Mouse (Mus musculus): ENCODE results near the gene Gga2. TPM values are rescaled to one million over a fixed set of nuclear protein-coding genes. Genes with fewer than 3 reads are reported as not detected.

Gene Gga2
- polyA plus RNA-seq, 1 experiment, result 2.7 TPM

GRCm38 (mm10) chr7:121968816-121969215 is 52.2 kb downstream of the Gga2 start:
- H3K36me3 ChIP-seq (ENCODE audit: control insufficient read depth), result peaks cover 61% of the 10 kb centered on the region
- H3K4me1 ChIP-seq (ENCODE audit: control insufficient read depth), result peaks cover 38% of the 10 kb centered on the region
- H3K4me3 ChIP-seq (replicated peaks), result no peak overlapping the region
- H3K27me3 ChIP-seq (ENCODE audit: control insufficient read depth), result no peaks in the 10 kb centered on the region
- H3K9me3 ChIP-seq (ENCODE audit: control insufficient read depth, low read length), result peaks cover 3% of the 10 kb centered on the region; the same call in 1 of the 2 replicates
- no peak for TF ChIP-seq GATA1 (IDR thresholded peaks at IDR 0.05; ENCODE audit: low read length)
- no peak for TF ChIP-seq TAL1 (IDR thresholded peaks at IDR 0.05; ENCODE audit: low read length)

- peaks cover 60% of the 10 kb centered on the region for H3K36me3 ChIP-seq (ENCODE audit: control insufficient read depth)
- peaks cover 3% of the 10 kb centered on the region; the same call in 1 of the 2 replicates for H3K9me3 ChIP-seq (ENCODE audit: control insufficient read depth, low read length)
- no peaks in the 10 kb centered on the region for H3K27me3 ChIP-seq (ENCODE audit: control insufficient read depth)
- TF ChIP-seq GATA1 (IDR thresholded peaks at IDR 0.05; ENCODE audit: low read length) (no peak), TAL1 (IDR thresholded peaks at IDR 0.05; ENCODE audit: low read length) (no peak)
- peaks cover 38% of the 10 kb centered on the region for H3K4me1 ChIP-seq (ENCODE audit: control insufficient read depth)
- no peak overlapping the region for H3K4me3 ChIP-seq (replicated peaks)
These were observed 52.8 kb downstream of the Gga2 start for GRCm38 (mm10) chr7:121968242-121968641.

GRCm38 (mm10) chr7:121966169-121966568 is 54.9 kb downstream of the Gga2 start:
- Histone ChIP-seq H3K4me1 (ENCODE audit: control insufficient read depth) (peaks cover 35% of the 10 kb centered on the region), H3K27me3 (ENCODE audit: control insufficient read depth) (no peaks in the 10 kb centered on the region), H3K9me3 (ENCODE audit: control insufficient read depth, low read length) (peaks cover 3% of the 10 kb centered on the region; the same call in 1 of the 2 replicates), H3K36me3 (ENCODE audit: control insufficient read depth) (peaks cover 63% of the 10 kb centered on the region), H3K4me3 (replicated peaks) (no peak overlapping the region)
- TF ChIP-seq GATA1 (IDR thresholded peaks at IDR 0.05; ENCODE audit: low read length) (no peak), TAL1 (IDR thresholded peaks at IDR 0.05; ENCODE audit: low read length) (no peak)

GRCm38 (mm10) chr7:121963883-121964398 is 57.1 kb downstream of the Gga2 start:
- TF ChIP-seq GATA1 (IDR thresholded peaks at IDR 0.05; ENCODE audit: low read length) (no peak), TAL1 (IDR thresholded peaks at IDR 0.05; ENCODE audit: low read length) (no peak)
- Histone ChIP-seq H3K4me3 (replicated peaks) (no peak overlapping the region), H3K9me3 (ENCODE audit: control insufficient read depth, low read length) (peaks cover 3% of the 10 kb centered on the region; the same call in 1 of the 2 replicates), H3K36me3 (ENCODE audit: control insufficient read depth) (peaks cover 55% of the 10 kb centered on the region), H3K27me3 (ENCODE audit: control insufficient read depth) (no peaks in the 10 kb centered on the region), H3K4me1 (ENCODE audit: control insufficient read depth) (peaks cover 20% of the 10 kb centered on the region)

GRCm38 (mm10) chr7:121962571-121962959 is 58.5 kb downstream of the Gga2 start:
- peaks cover 55% of the 10 kb centered on the region for H3K36me3 ChIP-seq (ENCODE audit: control insufficient read depth)

GRCm38 (mm10) chr7:121961913-121962570 is 59.0 kb downstream of the Gga2 start:
- Histone ChIP-seq H3K9me3 (ENCODE audit: control insufficient read depth, low read length) (peaks cover 3% of the 10 kb centered on the region; the same call in 1 of the 2 replicates), H3K27me3 (ENCODE audit: control insufficient read depth) (no peaks in the 10 kb centered on the region), H3K36me3 (ENCODE audit: control insufficient read depth) (peaks cover 55% of the 10 kb centered on the region), H3K4me1 (ENCODE audit: control insufficient read depth) (peaks cover 8% of the 10 kb centered on the region), H3K4me3 (replicated peaks) (no peak overlapping the region)
- no peak for TF ChIP-seq GATA1 (IDR thresholded peaks at IDR 0.05; ENCODE audit: low read length)
- TF ChIP-seq TAL1 (IDR thresholded peaks at IDR 0.05; ENCODE audit: low read length), result no peak

More at GRCm38 (mm10) chr7:121962571-121962959, 58.5 kb downstream of the Gga2 start:
- H3K27me3 ChIP-seq (ENCODE audit: control insufficient read depth), result no peaks in the 10 kb centered on the region
- TF ChIP-seq GATA1 (IDR thresholded peaks at IDR 0.05; ENCODE audit: low read length), result no peak
- TF ChIP-seq TAL1 (IDR thresholded peaks at IDR 0.05; ENCODE audit: low read length), result no peak
- H3K4me3 ChIP-seq (replicated peaks), result no peak overlapping the region
- peaks cover 9% of the 10 kb centered on the region for H3K4me1 ChIP-seq (ENCODE audit: control insufficient read depth)
- H3K9me3 ChIP-seq (ENCODE audit: control insufficient read depth, low read length), result peaks cover 3% of the 10 kb centered on the region; the same call in 1 of the 2 replicates

- H3K4me3 ChIP-seq (replicated peaks), result no peak overlapping the region
- no peaks in the 10 kb centered on the region for H3K9me3 ChIP-seq (ENCODE audit: control insufficient read depth, low read length)
- peaks cover 45% of the 10 kb centered on the region for H3K36me3 ChIP-seq (ENCODE audit: control insufficient read depth)
- TF ChIP-seq GATA1 (IDR thresholded peaks at IDR 0.05; ENCODE audit: low read length), result no peak
- no peak for TF ChIP-seq TAL1 (IDR thresholded peaks at IDR 0.05; ENCODE audit: low read length)
- no peaks in the 10 kb centered on the region for H3K4me1 ChIP-seq (ENCODE audit: control insufficient read depth)
- H3K27me3 ChIP-seq (ENCODE audit: control insufficient read depth), result no peaks in the 10 kb centered on the region
These were observed 65.2 kb downstream of the Gga2 start for GRCm38 (mm10) chr7:121955802-121956201.

- no peaks in the 10 kb centered on the region for H3K4me1 ChIP-seq (ENCODE audit: control insufficient read depth)
- H3K4me3 ChIP-seq (replicated peaks), result no peak overlapping the region
- no peaks in the 10 kb centered on the region for H3K27me3 ChIP-seq (ENCODE audit: control insufficient read depth)
- no peaks in the 10 kb centered on the region for H3K9me3 ChIP-seq (ENCODE audit: control insufficient read depth, low read length)
- TF ChIP-seq TAL1 (IDR thresholded peaks at IDR 0.05; ENCODE audit: low read length) (no peak), GATA1 (IDR thresholded peaks at IDR 0.05; ENCODE audit: low read length) (no peak)
- H3K36me3 ChIP-seq (ENCODE audit: control insufficient read depth), result peaks cover 48% of the 10 kb centered on the region
These were observed 65.9 kb downstream of the Gga2 start for GRCm38 (mm10) chr7:121954891-121955669.

- Histone ChIP-seq H3K4me1 (ENCODE audit: control insufficient read depth) (no peaks in the 10 kb centered on the region), H3K9me3 (ENCODE audit: control insufficient read depth, low read length) (no peaks in the 10 kb centered on the region), H3K36me3 (ENCODE audit: control insufficient read depth) (peaks cover 44% of the 10 kb centered on the region), H3K27me3 (ENCODE audit: control insufficient read depth) (no peaks in the 10 kb centered on the region), H3K4me3 (replicated peaks) (no peak overlapping the region)
- no peak for TF ChIP-seq TAL1 (IDR thresholded peaks at IDR 0.05; ENCODE audit: low read length)
These were observed 73.5 kb downstream of the Gga2 start for GRCm38 (mm10) chr7:121947513-121947912.

Data from erythroblast, embryonic 14.5 days (primary cell).